Mouse (Mus musculus) megakaryocyte, embryonic 14.5 days (primary cell): ENCODE data around the gene Znhit2.

Source experiments
- FLI1 ChIP-seq: IDR thresholded peaks from 2 replicates; pipeline ENCODE4 v1.6.1; 2012; ENCODE audit warnings: low read length, inconsistent platforms, mixed read lengths
- GATA1 ChIP-seq: IDR thresholded peaks from 3 replicates; pipeline ENCODE4 v1.6.1; 2012; ENCODE audit warnings: mixed read lengths, low read length, inconsistent platforms, borderline replicate concordance

DNA sequence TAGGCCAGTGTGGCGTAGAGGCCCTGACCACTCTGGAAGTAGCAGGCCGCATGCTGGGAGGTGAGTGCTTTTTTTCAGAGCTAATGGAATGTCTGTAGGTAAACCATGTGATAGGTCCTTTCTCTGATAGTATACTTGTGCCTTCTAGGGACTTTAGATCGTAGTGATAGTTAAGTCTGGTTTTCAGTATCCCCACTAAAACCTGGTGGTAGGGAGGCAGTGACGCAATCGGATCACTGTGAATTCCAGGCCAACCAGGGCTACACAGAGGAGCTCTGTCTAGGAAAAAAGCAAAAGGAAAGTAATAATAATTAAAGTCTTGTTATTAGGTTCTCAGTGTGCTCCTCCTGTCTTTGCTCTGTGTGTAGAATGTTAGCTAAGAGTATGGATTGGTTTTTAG lies 2.5 kb upstream of the Znhit2 start:
- TF ChIP-seq GATA1 (no peak), FLI1 (no peak)
